Mouse (Mus musculus): ENCODE data around the gene Hspa5. TPM values are rescaled to one million over a fixed set of nuclear protein-coding genes. Genes with fewer than 3 reads are reported as not detected.
"Not testable (repeated sequence)": the region's sequence is repeated elsewhere in the genome, so short reads cannot be mapped to it uniquely, and the experiment has no call there.

Gene Hspa5
- polyA plus RNA-seq, 2 experiments from 2014 or later = 510 to 612 TPM

DNA sequence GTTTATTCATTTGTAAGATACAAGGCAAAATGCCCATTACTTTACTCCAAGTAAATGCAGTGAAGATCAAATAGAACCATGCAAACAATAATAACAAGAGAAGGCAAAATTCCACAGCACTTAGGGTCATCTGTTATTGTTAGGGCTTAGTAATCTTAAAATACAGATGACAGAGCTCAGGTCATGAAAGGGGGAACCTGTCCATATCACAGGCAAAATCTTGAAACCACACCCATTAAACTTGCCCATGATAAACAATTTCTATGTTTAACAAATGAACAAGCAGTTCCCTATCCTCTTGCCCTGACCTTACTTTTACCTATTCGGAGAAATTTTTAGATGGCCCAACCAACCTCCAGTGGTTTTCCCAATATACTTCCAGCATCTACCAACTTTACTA lies 37.8 kb downstream of the Hspa5 start:
- ATAC-seq = no peak

DNA sequence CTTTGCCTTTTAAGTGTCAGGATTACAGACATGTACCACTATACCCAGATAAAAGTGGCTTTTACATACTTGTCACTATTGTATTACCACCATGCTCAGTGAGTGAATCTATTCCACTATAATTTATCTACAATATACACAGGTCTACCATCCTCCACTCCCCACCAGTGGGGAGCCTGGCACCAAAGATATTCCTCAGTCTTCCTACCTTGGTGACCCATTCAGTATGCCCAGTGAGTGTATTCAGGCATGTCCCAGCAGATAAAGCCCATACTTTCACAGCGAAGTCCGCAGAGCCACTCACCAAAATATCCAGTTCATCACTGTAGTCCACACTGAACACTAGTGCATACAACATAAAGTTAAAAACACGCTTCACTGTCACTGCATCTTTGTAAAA lies 39.0 kb downstream of the Hspa5 start:
- ATAC-seq = no peak

DNA sequence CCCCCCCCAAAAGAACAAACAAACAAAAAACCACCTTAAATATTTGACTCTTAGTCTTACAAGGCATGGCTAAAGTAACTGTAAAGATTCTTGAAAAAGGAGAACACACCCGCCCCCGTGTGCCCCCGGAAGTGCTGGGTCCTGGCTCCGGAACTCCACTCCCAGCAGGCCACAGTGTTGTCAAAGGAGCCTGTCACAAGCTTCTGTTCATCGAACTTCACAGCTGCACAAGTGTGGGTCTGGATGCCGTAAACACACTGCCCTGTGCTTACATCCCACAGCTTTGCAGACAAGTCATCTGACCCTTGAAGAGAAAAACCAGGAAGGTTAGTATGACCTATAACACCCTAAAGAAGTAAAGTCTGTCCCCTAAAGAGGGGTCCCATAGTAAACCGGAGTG lies 40.9 kb downstream of the Hspa5 start:
- ATAC-seq = no peak

DNA sequence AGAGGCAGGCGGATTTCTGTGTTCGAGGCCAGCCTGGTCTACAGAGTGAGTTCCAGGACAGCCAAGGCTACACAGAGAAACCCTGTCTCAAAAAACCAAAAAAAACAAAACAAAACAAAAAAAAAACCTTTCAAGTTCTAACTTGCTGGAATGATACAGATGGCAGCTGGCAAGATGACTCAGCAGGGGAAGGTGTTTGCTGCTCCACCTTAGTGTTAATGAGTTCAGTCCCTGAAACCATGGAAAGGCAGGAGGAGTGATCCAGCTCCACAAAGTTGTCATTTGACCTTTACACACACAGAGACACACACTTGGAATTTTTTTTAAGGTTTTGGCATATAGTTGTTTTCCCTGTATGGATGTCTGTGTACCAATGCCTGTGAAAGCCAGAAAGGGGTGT lies 44.1 kb downstream of the Hspa5 start:
- ATAC-seq = not testable (repeated sequence)

DNA sequence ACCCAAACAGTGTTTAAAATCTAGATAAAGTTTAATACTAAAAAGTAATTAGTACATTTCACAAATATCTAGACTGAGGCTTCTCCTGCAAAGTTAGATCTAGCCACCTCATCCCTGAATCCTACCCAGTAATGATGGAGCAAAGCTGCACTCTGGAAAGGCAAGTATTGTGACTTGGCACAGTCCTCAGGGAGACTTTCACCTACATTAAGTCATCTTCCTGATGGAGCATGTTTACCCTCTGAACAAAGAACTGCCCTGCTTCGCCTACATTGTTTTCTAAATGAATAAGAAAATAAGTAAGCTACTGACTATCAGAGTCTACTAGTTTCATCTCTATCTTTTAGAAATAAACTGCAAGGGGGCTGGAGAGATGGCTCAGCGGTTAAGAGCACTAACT lies 46.7 kb downstream of the Hspa5 start:
- no peak for ATAC-seq

DNA sequence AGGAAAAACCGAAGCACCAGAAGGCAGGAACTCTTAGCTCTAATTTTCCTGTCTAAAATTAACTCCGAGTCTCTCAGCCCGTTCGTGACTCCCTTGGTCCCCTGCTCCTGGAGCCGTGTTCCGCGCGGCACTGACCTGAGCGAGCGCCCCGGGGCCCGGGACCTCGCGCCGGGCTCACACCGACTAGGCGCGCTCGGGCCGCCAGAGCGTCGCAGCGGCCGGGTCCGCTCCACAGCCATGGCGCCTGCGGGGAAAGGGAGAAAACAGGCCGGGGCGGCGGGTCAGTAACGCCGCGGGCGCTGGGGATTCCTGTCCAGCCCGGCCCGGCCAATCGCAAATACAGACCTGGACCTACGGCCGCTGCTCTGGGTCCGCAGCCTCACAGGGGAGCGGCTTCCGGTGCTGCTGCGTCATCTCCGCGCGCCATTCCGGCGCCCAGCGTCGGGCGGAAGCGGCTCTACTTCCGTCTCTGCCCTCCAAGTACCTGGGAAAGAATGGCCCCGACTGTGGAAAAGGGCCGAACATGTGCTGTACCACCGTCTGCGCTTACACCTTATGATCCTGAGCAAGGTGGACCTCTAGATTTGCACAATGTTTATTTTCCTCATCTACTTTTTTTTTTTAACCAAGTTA lies 54.2 kb downstream of the Hspa5 start, which contains the start of gene Fbxw2:
Gene Fbxw2, minus strand, starts transcription at position 485 of the 633 bp plus-strand sequence.
- peak; percentile 90 for ATAC-seq

DNA sequence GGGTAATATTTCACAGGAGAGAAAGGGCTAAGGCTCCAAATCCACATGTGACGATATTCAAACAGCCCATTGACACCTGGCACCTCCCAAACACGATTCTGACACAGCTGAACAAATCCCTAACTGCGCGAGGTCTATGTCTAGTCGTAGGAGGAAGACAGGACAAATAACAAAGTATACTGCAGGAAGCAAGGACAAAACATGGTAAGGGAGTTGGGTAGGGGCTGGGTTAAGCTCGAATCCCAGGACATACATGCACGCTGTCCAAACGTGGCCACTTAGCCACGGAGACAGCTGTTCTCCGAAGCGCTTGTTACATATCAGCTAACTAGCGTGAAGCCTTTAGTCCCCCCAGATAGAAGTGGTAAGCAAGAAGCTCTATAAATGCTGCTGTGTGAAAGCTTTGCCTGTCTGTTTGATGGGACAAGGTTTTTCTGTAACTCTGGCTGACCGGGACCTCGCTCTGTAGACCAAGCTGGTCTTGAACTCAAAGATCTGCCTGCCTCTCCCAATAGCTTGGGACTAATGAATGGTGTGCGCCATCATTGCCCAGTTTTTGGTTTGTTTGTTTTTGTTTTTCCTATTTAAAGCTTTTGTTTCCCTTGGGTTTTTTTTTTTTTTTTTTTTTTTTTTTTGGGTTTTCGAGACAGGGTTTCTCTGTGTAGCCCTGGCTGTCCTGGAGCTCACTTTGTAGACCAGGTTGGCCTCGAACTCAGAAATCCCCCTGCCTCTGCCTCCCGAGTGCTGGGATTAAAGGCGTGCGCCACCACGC lies 54.9 kb downstream of the Hspa5 start:
- peak; percentile 24 for ATAC-seq

Other genes starting within 250 kb of the Hspa5 start
- gene Gapvd1, start 16.7 kb upstream of the Hspa5 start, polyA plus RNA-seq (2017; shearing (Covaris generic)) = 10 to 100 TPM; 49.3 to 50.9 TPM
- 10 to 100 TPM; 48.7 to 64.7 TPM for gene Rabepk, start 27.9 kb downstream of the Hspa5 start, polyA plus RNA-seq (2017; shearing (Covaris generic))
- 10 to 100 TPM; 69.1 to 87.0 TPM for gene Fbxw2, start 54.3 kb downstream of the Hspa5 start, polyA plus RNA-seq (2017; shearing (Covaris generic))
- not detected for gene Gm34653, start 61.0 kb downstream of the Hspa5 start, polyA plus RNA-seq (2017; shearing (Covaris generic))
- gene Cutal, start 102.4 kb downstream of the Hspa5 start, polyA plus RNA-seq (2017; shearing (Covaris generic)) = not detected
- gene Psmd5, start 103.0 kb downstream of the Hspa5 start, polyA plus RNA-seq (2017; shearing (Covaris generic)) = 10 to 100 TPM; 61.0 to 74.1 TPM
- gene Phf19, start 142.1 kb downstream of the Hspa5 start, polyA plus RNA-seq (2017; shearing (Covaris generic)) = 1 to 10 TPM; 1.2 to 1.8 TPM
- 100 to 1,000 TPM; 213 to 237 TPM for gene Traf1, start 189.8 kb downstream of the Hspa5 start, polyA plus RNA-seq (2017; shearing (Covaris generic))

Measured in activated CD4-positive, CD25-positive, alpha-beta regulatory T cell, adult 4 months (primary cell).